In the genomic region with DNA sequence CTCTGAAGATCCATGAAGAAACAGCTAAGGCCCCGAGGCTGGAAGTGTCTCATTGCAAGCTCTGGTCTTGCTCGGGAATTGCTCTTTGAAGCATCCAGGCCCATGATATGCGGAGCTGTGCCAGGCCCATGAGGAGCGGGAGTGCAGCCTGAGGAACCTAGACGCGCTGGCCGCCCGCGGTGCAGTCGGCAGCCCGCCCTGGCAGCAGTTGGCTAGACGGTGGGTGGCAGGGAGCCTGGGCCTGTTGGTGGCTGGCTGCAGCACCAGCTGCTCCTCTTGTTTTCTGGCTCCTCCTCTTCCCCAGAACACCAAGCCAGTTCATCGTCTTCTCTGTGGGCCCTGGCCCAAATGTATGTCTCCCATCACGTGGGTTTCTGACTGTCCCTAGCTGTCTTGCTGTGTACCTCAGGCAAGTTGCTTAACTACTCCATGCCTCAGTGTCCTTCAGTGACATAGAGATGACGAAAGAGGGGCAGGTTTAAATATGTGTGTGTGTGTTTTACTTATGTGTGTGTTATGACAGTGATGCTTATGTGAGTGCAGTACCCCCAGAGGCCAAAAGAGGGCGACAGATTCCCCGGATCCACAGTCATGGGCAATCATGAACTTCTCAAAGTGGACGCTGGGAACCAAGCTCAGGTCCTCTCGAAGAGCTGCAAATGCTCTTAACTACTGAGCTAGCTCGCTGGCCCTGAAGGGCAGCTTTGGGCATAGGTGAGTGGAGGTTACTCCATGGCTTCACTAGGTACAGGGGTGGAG, we compare ENCODE assay signal across 15 mouse cellular contexts. TPM values are rescaled to one million over a fixed set of nuclear protein-coding genes. Genes with fewer than 3 reads are reported as not detected.
A peak's percentile ranks its signal among the peaks of the same experiment; 100 is the strongest.
DNase-seq lines count a peak whose midpoint lies in the region; ATAC-seq and TF ChIP-seq lines count a peak whose summit lies in the region.
"Had no signal": no experiment of that assay in that cellular context is flagged by ENCODE, and none has a peak within 500 bp of the region (broad histone marks: within the 10 kb centered on the region; RNA-seq: fewer than 3 reads in every experiment).

No protein-coding gene starts in this region.

- no peaks in the 10 kb centered on the region for H3K9me3 ChIP-seq in kidney, postnatal 0 days (replicated peaks; ENCODE audit: low read length)
- H3K9me3 ChIP-seq: hindbrain, embryonic 15.5 days; stomach, embryonic 15.5 days had no signal

- H3K4me3 ChIP-seq in kidney, postnatal 0 days (replicated peaks; ENCODE audit: low read depth, low read length) = no peak overlapping the region
- no peak overlapping the region for H3K4me3 ChIP-seq in thymus, adult 2 months (ENCODE audit: control insufficient read depth, insufficient read depth, low read length)
- no peak overlapping the region for H3K4me3 ChIP-seq in cerebellum, adult 2 months (replicated peaks; ENCODE audit: insufficient read depth, low read depth, low read length)
- H3K4me3 ChIP-seq: hindbrain, embryonic 15.5 days; limb, embryonic 13.5 days; neural tube, embryonic 12.5 days; stomach, embryonic 15.5 days had no signal

- no peak overlapping the region for H3K27ac ChIP-seq in kidney, postnatal 0 days
- H3K27ac ChIP-seq in thymus, adult 2 months (ENCODE audit: control insufficient read depth, insufficient read depth, low read length) = no peak overlapping the region
- H3K27ac ChIP-seq in cerebellum, adult 2 months (ENCODE audit: insufficient read depth, low read length) = no peak overlapping the region
- H3K27ac ChIP-seq: hindbrain, embryonic 15.5 days; limb, embryonic 13.5 days; neural tube, embryonic 12.5 days; stomach, embryonic 15.5 days had no signal

- no peak for ATAC-seq in kidney, postnatal 0 days (replicated peaks; ENCODE audit: low FRiP score, low read depth)

- 93% methylated on average over 20 of the region's 20 CpGs for WGBS in kidney, postnatal 0 days
- WGBS in thymus, adult 2 months = 94% methylated on average over 20 of the region's 20 CpGs
- 27% methylated on average over 20 of the region's 20 CpGs for WGBS in cerebellum, adult 2 months

- no peaks in the 10 kb centered on the region for H3K36me3 ChIP-seq in kidney, postnatal 0 days (ENCODE audit: insufficient read depth, low read length)
- H3K36me3 ChIP-seq in thymus, adult 2 months (ENCODE audit: control insufficient read depth, insufficient read depth, low read length) = no peaks in the 10 kb centered on the region
- H3K36me3 ChIP-seq: hindbrain, embryonic 15.5 days; limb, embryonic 13.5 days; neural tube, embryonic 12.5 days; stomach, embryonic 15.5 days had no signal

- TF ChIP-seq CTCF in kidney, postnatal 0 days (IDR thresholded peaks at IDR 0.05; ENCODE audit: low read depth) = peak; percentile 29; the same call in 1 of the 2 replicates
- peak; percentile 45; the same call in 1 of the 2 replicates for TF ChIP-seq CTCF in thymus, adult 2 months (IDR thresholded peaks at IDR 0.05; ENCODE audit: borderline replicate concordance, control insufficient read depth, extremely low read depth, insufficient read depth, low read length, poor library complexity)
- 0 out of 2 replicates have a peak, but pooled peaks have one; percentile 35 for TF ChIP-seq CTCF in cerebellum, adult 2 months (IDR thresholded peaks at IDR 0.05; ENCODE audit: borderline replicate concordance, insufficient read depth, low read depth, low read length)

- H3K4me1 ChIP-seq in kidney, postnatal 0 days (replicated peaks; ENCODE audit: insufficient read depth, low read length) = no peaks in the 10 kb centered on the region
- no peaks in the 10 kb centered on the region for H3K4me1 ChIP-seq in thymus, adult 2 months (replicated peaks; ENCODE audit: control insufficient read depth, insufficient read depth, low read length)
- no peaks in the 10 kb centered on the region for H3K4me1 ChIP-seq in cerebellum, adult 2 months (ENCODE audit: control insufficient read depth, insufficient read depth, low read length)
- H3K4me1 ChIP-seq: hindbrain, embryonic 15.5 days; limb, embryonic 13.5 days; neural tube, embryonic 12.5 days; stomach, embryonic 15.5 days had no signal

- no peak for DNase-seq in kidney, postnatal 0 days (ENCODE audit: low spot score)
- DNase-seq in kidney, postnatal 14 days = no peak
- no peak for DNase-seq in thymus, adult 2 months
- no peak for DNase-seq in thymus, adult 18-20 months
- DNase-seq in cerebellum, adult 2 months = peak; percentile 54 to 58
- no peak for DNase-seq in yolk sac, embryonic 10.5 days (ENCODE audit: low spot score)
- DNase-seq in neural tube, embryonic 10.5 days (ENCODE audit: extremely low spot score, low spot score) = no peak
- DNase-seq: adrenal gland, postnatal 25 days; embryo, embryonic 11 days; heart, adult 18-20 months; right cerebral cortex, adult 18-20 months had no signal

- no peak for TF ChIP-seq POLR2A in thymus, adult 2 months (IDR thresholded peaks at IDR 0.05; ENCODE audit: control insufficient read depth, extremely low read depth, insufficient read depth, low read length, poor library complexity)
- no peak for TF ChIP-seq POLR2A in cerebellum, adult 2 months (IDR thresholded peaks at IDR 0.05; ENCODE audit: borderline replicate concordance, insufficient read depth, low read length)

- H3K4me2 ChIP-seq in kidney, postnatal 0 days (ENCODE audit: low read length) = no peak overlapping the region
- H3K4me2 ChIP-seq: hindbrain, embryonic 15.5 days; limb, embryonic 13.5 days; neural tube, embryonic 12.5 days; stomach, embryonic 15.5 days had no signal

- no peak overlapping the region for H3K9ac ChIP-seq in kidney, postnatal 0 days (ENCODE audit: low read depth, low read length)
- H3K9ac ChIP-seq: hindbrain, embryonic 15.5 days; limb, embryonic 13.5 days; neural tube, embryonic 12.5 days; stomach, embryonic 15.5 days had no signal

- no peaks in the 10 kb centered on the region for H3K27me3 ChIP-seq in kidney, postnatal 0 days (ENCODE audit: insufficient read depth, low read length)
- H3K27me3 ChIP-seq in thymus, adult 2 months (ENCODE audit: control insufficient read depth, insufficient read depth, low read length) = no peaks in the 10 kb centered on the region
- H3K27me3 ChIP-seq in cerebellum, adult 2 months (ENCODE audit: control insufficient read depth, insufficient read depth, low read length) = no peaks in the 10 kb centered on the region; the same call in 1 of the 2 replicates
- H3K27me3 ChIP-seq: hindbrain, embryonic 15.5 days; limb, embryonic 13.5 days; neural tube, embryonic 12.5 days; stomach, embryonic 15.5 days had no signal

RNA-seq across cellular contexts. Expression of a gene that starts 57.3 kb away (rescaled TPM):
- 77.7 and 78.9 TPM in 2 replicates for polyA plus RNA-seq in kidney, postnatal 0 days (2015; fragmentation: Nextera tagmentation; extraction: Ambion mirVana)
- polyA plus RNA-seq in thymus, adult 2 months (2012; rRNA removed) = 32.2 and 35.5 TPM in 2 replicates
- 7.5 and 8.1 TPM in 2 replicates for polyA plus RNA-seq in cerebellum, adult 2 months (2012; rRNA removed)

Comparison
In these comparisons a context has a peak if more than half of its experiments do, and no peak if none do; other contexts are left out.
1. DNase-seq: peak in cerebellum, adult 2 months (2 of 2); none in kidney, postnatal 0 days (single experiment), kidney, postnatal 14 days (single experiment), thymus, adult 2 months (single experiment), thymus, adult 18-20 months (0 of 2), yolk sac, embryonic 10.5 days (single experiment) and neural tube, embryonic 10.5 days (single experiment).
2. Peak in every context shown above with its lines, with median percentiles within 50 percentile points of each other: CTCF ChIP-seq.